Mouse (Mus musculus) left cerebral cortex, adult 2 months (tissue): Measurements from ENCODE around the gene Tmem50a. TPM values are rescaled to one million over a fixed set of nuclear protein-coding genes. Genes with fewer than 3 reads are reported as not detected.

ENCODE experiments used
- DNase-seq, 2 experiments: peaks; one replicate each; pipeline ENCODE4 v3.0.0; 2021 to 2022; ENCODE audit warnings: low spot score in 2 of 2, mixed read lengths in 1 of 2; ENCODE audit errors: extremely low spot score in 1 of 2
- H3K27ac ChIP-seq: fragments of 200-600 bp; 2 replicates; pipeline ENCODE4 v1.8.1; 2022
- H3K4me3 ChIP-seq: fragments of 200-600 bp; 2 replicates; pipeline ENCODE4 v1.8.1; 2022
- CTCF ChIP-seq: fragments of 200-600 bp; IDR thresholded peaks from 2 replicates; pipeline ENCODE4 v1.8.1; 2022; ENCODE audit warnings: antibody characterized with exemption, mild to moderate bottlenecking, moderate library complexity
- intact Hi-C: fragments of 180-260 bp; cut with DNase I; formaldehyde crosslinking; loops from one replicate; pipeline ENCODE4 v1.15.1; 2025
- long read RNA-seq, 2 experiments: library from polyadenylated mRNA; stranded (forward); transcript quantifications; one replicate each; pipeline ENCODE4 v2.0.0; 2021; ENCODE audit warnings: borderline mapping rate in 2 of 2
- total RNA-seq, 2 experiments: library from RNA; stranded (reverse); gene quantifications; 2 replicates each; pipeline ENCODE4 v1.2.3; 2021

Gene Tmem50a
- total RNA-seq = 100 to 1,000 TPM; 113 to 116 TPM
- long read RNA-seq, experiment 1, transcript Tmem50a-201 (7 exons, 1,204 nt) = major isoform, 52 of 75 reads
- long read RNA-seq, experiment 1, transcript Tmem50a-202 (7 exons, 719 nt) = minor isoform, 5 of 75 reads
- long read RNA-seq, experiment 1, partial matches to known transcripts = 2 of 75 reads
- long read RNA-seq, experiment 1, other reads (novel, unspliced or antisense) = 16 of 75 reads
- long read RNA-seq, experiment 2, transcript Tmem50a-201 (7 exons, 1,204 nt) = major isoform, 42 of 51 reads
- long read RNA-seq, experiment 2, partial matches to known transcripts = 2 of 51 reads
- long read RNA-seq, experiment 2, other reads (novel, unspliced or antisense) = 3 of 51 reads

- no peak for TF ChIP-seq CTCF
- intact Hi-C loops = no loop called here
- H3K27ac ChIP-seq = peak within 1 kb of the TSS; percentile 83
- peak; percentile 89 to 90 for DNase-seq
- peak within 1 kb of the TSS; percentile 82 for H3K4me3 ChIP-seq
Observed at GRCm38 (mm10) chr4:134914864-134915209, at the start of gene Tmem50a. TSS of gene Tmem50a (minus strand) at chr4:134915024.

- TF ChIP-seq CTCF = peak; percentile 44
- intact Hi-C loops = no loop called here
Observed at GRCm38 (mm10) chr4:134963021-134963776, 48.4 kb upstream of the Tmem50a start.

GRCm38 (mm10) chr4:134956328-134956727 is 41.5 kb upstream of the Tmem50a start:
- TF ChIP-seq CTCF = peak; percentile 71
- Histone ChIP-seq H3K4me3 (no peak overlapping the region), H3K27ac (no peak overlapping the region)
- intact Hi-C loops = no loop called here
- peak; percentile 29 to 54 for DNase-seq

More at GRCm38 (mm10) chr4:134963021-134963776, 48.4 kb upstream of the Tmem50a start:
- H3K27ac ChIP-seq = no peak overlapping the region
- DNase-seq = no peak
- H3K4me3 ChIP-seq = no peak overlapping the region

GRCm38 (mm10) chr4:134955845-134956244 is 41.0 kb upstream of the Tmem50a start:
- Histone ChIP-seq H3K4me3 (no peak overlapping the region), H3K27ac (no peak overlapping the region)
- intact Hi-C loops = no loop called here
- no peak for TF ChIP-seq CTCF
- no peak for DNase-seq

- H3K27ac ChIP-seq = no peak overlapping the region
- intact Hi-C loops = no loop called here
- TF ChIP-seq CTCF = no peak
- no peak overlapping the region for H3K4me3 ChIP-seq
- DNase-seq = no peak
Observed at GRCm38 (mm10) chr4:134955196-134955595, 40.4 kb upstream of the Tmem50a start.

GRCm38 (mm10) chr4:134954461-134954860 is 39.6 kb upstream of the Tmem50a start:
- DNase-seq = no peak
- no peak for TF ChIP-seq CTCF
- no peak overlapping the region for H3K4me3 ChIP-seq
- intact Hi-C loops = no loop called here
- no peak overlapping the region for H3K27ac ChIP-seq

- Histone ChIP-seq H3K4me3 (no peak overlapping the region), H3K27ac (no peak overlapping the region)
- DNase-seq = no peak
- intact Hi-C loops = no loop called here
- no peak; the same call in 1 of the 2 replicates for TF ChIP-seq CTCF
Observed at GRCm38 (mm10) chr4:134950518-134951091, 35.8 kb upstream of the Tmem50a start.

- TF ChIP-seq CTCF = peak; percentile 91
- no peak overlapping the region for H3K27ac ChIP-seq
- peak overlapping the region; percentile 9; the same call in 1 of the 2 replicates for H3K4me3 ChIP-seq
- intact Hi-C loops = loop anchor here (1.0 to 5.0 kb wide), 4 partner anchors 121 to 373 kb away; no protein-coding TSS in a partner anchor
- DNase-seq = peak; percentile 76
Observed at GRCm38 (mm10) chr4:134946024-134946744, 31.4 kb upstream of the Tmem50a start.

- no peak for TF ChIP-seq CTCF
- Histone ChIP-seq H3K4me3 (no peak overlapping the region), H3K27ac (no peak overlapping the region)
- DNase-seq = peak in 1 of 2 experiments; percentile 40
- intact Hi-C loops = no loop called here
Observed at GRCm38 (mm10) chr4:134943758-134944538, 29.1 kb upstream of the Tmem50a start.

GRCm38 (mm10) chr4:134939900-134940299 is 25.1 kb upstream of the Tmem50a start:
- no peak overlapping the region for H3K27ac ChIP-seq
- no peak for TF ChIP-seq CTCF
- H3K4me3 ChIP-seq = no peak overlapping the region
- intact Hi-C loops = no loop called here
- no peak for DNase-seq
